Mouse (Mus musculus) neural tube, embryonic 13.5 days (tissue): Measurements from ENCODE around the gene Efna4. TPM values are rescaled to one million over a fixed set of nuclear protein-coding genes. Genes with fewer than 3 reads are reported as not detected.

Experiments used
- ATAC-seq: fragments of 200-750 bp; cut with Nextera tagmentation; 2 replicates; pipeline ENCODE4 v1.8.0; 2017; ENCODE audit warnings: low read depth, mild to moderate bottlenecking, moderate TSS enrichment, moderate library complexity
- H3K27ac ChIP-seq: fragments of 300-500 bp; sonication (generic); replicated peaks from 2 replicates; pipeline ENCODE4 v1.5.1; 2015; ENCODE audit warnings: moderate library complexity, mild to moderate bottlenecking, inconsistent platforms
- H3K27me3 ChIP-seq: fragments of 300-500 bp; sonication (generic); 2 replicates; pipeline ENCODE4 v1.6.1; 2015; ENCODE audit warnings: mild to moderate bottlenecking, inconsistent platforms
- H3K36me3 ChIP-seq: fragments of 300-500 bp; sonication (generic); 2 replicates; pipeline ENCODE4 v1.6.1; 2015; ENCODE audit warnings: mild to moderate bottlenecking, inconsistent platforms
- H3K4me1 ChIP-seq: fragments of 300-500 bp; sonication (generic); replicated peaks from 2 replicates; pipeline ENCODE4 v1.6.1; 2015; ENCODE audit warnings: inconsistent platforms
- H3K4me2 ChIP-seq: fragments of 300-500 bp; sonication (generic); 2 replicates; pipeline ENCODE4 v1.6.1; 2015; ENCODE audit warnings: inconsistent platforms, mild to moderate bottlenecking, moderate library complexity
- H3K4me3 ChIP-seq: fragments of 300-500 bp; sonication (generic); 2 replicates; pipeline ENCODE4 v1.5.1; 2015; ENCODE audit warnings: mild to moderate bottlenecking, inconsistent platforms
- H3K9ac ChIP-seq: fragments of 300-500 bp; sonication (generic); 2 replicates; pipeline ENCODE4 v1.6.1; 2015; ENCODE audit warnings: moderate library complexity, mild to moderate bottlenecking, inconsistent platforms
- H3K9me3 ChIP-seq: fragments of 300-500 bp; sonication (generic); 2 replicates; pipeline ENCODE4 v1.6.1; 2016; ENCODE audit warnings: inconsistent platforms
- WGBS: fragments of 180-500 bp; shearing (Covaris S2); methylation state at CpG from one replicate; pipeline ENCODE4 v1.1.7; 2015; 5-methylcytosine and 5-hydroxymethylcytosine counted together
- polyA plus RNA-seq: library from polyadenylated mRNA; unstranded; fragments of >200 nt; fragmentation: Nextera tagmentation; extraction: Ambion mirVana; gene quantifications from 2 replicates; pipeline ENCODE4 v1.2.1, GENCODE M21; 2015

The Efna4 gene
- polyA plus RNA-seq, 1 experiment from 2014 or later: 8.5 TPM

DNA sequence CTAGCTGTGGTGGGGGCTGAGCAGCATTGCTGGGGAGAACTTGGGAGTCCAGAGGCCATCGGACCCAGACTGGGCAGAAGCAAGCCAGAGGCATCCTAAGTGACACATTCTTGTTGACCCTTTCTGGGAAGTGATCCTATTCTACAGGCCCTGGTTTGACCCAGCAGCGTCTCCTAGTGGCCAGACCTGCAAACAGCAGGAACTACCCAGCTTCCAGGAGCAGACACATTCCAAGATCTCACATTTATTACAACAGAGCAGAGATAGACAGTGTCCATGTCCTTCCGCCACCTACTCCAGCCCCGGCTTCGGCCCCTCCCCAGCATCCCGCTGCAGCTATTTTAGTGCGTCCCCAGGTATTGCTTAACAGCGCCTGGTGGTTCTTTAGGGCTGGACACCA is 1.6 kb upstream of the Efna4 start:
- no peak for ATAC-seq
- Histone ChIP-seq H3K27me3 (no peaks in the 10 kb centered on the region), H3K4me2 (peak overlapping the region; percentile 85), H3K27ac (no peak overlapping the region), H3K9me3 (no peaks in the 10 kb centered on the region), H3K4me3 (no peak overlapping the region), H3K4me1 (peaks cover 55% of the 10 kb centered on the region), H3K36me3 (peaks cover 21% of the 10 kb centered on the region), H3K9ac (peak overlapping the region; percentile 65)
- WGBS: 24% methylated on average over 8 of the region's 8 CpGs

DNA sequence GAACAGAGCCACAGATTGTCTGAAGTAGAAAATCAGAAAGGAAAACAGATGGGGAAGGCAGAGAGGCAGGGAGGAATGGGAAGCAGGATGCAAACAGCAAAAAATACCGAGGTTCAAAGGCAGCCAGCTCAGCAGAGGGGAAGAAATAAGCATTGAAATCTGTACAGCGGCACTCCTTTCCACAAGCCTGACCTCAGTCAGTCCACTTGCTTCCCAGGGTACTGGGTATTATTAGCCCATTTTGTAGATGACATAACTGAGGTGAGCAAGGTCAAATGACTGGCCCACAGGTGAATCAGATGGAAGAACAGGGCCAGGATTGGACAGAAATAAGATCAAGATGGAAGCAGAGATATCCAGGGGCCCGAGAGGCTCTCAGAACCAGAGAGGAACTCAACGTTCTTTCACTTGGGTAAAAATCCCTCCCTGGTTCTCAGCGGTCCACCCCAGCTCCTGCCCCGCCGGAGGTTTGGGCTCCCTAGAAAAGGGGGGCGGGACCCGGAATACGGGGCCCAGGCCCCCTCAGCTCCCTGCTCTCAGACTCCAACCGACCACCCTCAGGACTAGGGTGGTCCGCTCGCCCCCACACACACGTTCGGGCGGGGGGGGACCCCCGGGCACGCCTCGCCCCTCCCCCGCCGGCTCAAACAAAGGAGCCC is 637 bp downstream of the Efna4 start:
- H3K4me3 ChIP-seq: peak overlapping the region; percentile 84
- ATAC-seq: peak; percentile 45
- H3K27ac ChIP-seq: peak overlapping the region; percentile 85
- H3K27me3 ChIP-seq: no peaks in the 10 kb centered on the region
- H3K4me2 ChIP-seq: peak overlapping the region; percentile 85
- H3K9ac ChIP-seq: peak overlapping the region; percentile 86
- peaks cover 11% of the 10 kb centered on the region for H3K36me3 ChIP-seq
- no peaks in the 10 kb centered on the region for H3K9me3 ChIP-seq
- 2% methylated on average over 21 of the region's 21 CpGs for WGBS
- peaks cover 69% of the 10 kb centered on the region for H3K4me1 ChIP-seq

DNA sequence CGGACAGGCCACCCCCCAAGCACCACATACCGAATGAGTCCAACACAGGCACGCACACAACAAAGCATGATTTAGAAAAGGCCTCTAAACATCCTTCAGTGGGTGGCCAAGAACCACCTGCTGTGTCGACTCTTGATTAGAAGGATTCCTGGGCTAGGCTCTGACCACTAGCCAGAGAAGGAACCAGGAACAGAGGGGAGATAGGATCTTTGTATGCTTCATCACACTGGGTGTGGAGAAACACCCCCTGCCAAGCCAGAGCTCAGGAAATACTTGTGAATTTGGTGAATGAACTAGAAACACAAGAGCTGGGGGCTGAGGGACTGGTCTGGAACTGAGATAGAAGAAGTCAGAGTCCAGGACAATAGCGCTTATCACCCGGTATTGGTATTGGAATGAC is 1.3 kb downstream of the Efna4 start:
- 5% methylated on average over 6 of the region's 6 CpGs for WGBS
- Histone ChIP-seq H3K9me3 (no peaks in the 10 kb centered on the region), H3K4me2 (peak overlapping the region; percentile 85), H3K4me1 (peaks cover 75% of the 10 kb centered on the region), H3K27ac (no peak overlapping the region; the same call in none of the 2 replicates), H3K27me3 (no peaks in the 10 kb centered on the region), H3K36me3 (peaks cover 11% of the 10 kb centered on the region), H3K9ac (peak overlapping the region; percentile 86), H3K4me3 (peak overlapping the region; percentile 84)
- ATAC-seq: no peak

DNA sequence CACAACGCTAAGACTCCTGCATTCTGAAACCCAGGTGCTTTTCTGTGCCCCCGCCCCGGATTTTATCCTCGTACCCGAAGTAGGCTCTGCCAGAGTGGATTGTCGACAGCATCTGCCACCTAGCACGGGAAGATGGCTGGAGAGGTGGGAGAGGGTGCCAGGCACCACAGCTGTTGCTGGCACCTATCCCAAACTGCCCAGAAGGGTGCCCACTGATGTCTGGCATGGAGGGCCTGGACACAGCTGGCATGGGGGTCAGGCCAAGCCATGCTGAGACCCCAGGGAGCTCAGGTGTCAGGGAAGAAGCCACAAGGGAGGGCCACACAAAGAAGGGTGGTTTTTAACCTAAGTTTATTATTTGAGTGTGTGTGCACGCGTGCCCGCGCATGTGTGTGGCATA is 4.8 kb downstream of the Efna4 start:
- 47% methylated on average over 11 of the region's 11 CpGs for WGBS
- no peak overlapping the region for H3K4me3 ChIP-seq
- peak overlapping the region; percentile 23; the same call in 1 of the 2 replicates for H3K9ac ChIP-seq
- H3K27me3 ChIP-seq: no peaks in the 10 kb centered on the region
- ATAC-seq: no peak
- no peaks in the 10 kb centered on the region for H3K9me3 ChIP-seq
- H3K4me1 ChIP-seq: peaks cover 71% of the 10 kb centered on the region
- peak overlapping the region; percentile 67 for H3K27ac ChIP-seq
- peaks cover 11% of the 10 kb centered on the region for H3K36me3 ChIP-seq
- no peak overlapping the region for H3K4me2 ChIP-seq

DNA sequence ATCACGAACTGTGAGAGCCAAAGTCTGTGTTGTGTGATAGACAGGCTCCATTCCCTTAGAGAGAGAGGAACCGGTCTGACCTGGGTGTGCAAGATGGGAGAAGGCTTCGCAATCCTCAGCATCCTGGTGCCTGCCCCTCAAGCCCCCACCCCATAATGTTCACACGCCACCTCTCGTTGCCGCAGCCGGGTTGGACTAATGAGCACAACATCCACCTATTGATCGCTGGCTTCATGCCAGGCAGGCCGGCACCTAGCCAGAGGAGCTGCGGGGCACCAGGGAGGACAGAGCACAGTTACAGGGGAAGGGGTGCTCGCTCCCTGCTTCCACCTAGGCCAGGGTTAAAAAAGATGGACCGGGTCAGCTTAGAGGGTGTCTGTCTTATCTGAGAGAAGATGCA is 5.4 kb downstream of the Efna4 start:
- no peaks in the 10 kb centered on the region for H3K9me3 ChIP-seq
- peak overlapping the region; percentile 23; the same call in 1 of the 2 replicates for H3K9ac ChIP-seq
- H3K4me2 ChIP-seq: no peak overlapping the region
- WGBS: 33% methylated on average over 12 of the region's 12 CpGs
- peaks cover 74% of the 10 kb centered on the region for H3K4me1 ChIP-seq
- H3K4me3 ChIP-seq: no peak overlapping the region
- no peak for ATAC-seq
- H3K36me3 ChIP-seq: peaks cover 11% of the 10 kb centered on the region
- H3K27ac ChIP-seq: peak overlapping the region; percentile 67
- no peaks in the 10 kb centered on the region for H3K27me3 ChIP-seq

DNA sequence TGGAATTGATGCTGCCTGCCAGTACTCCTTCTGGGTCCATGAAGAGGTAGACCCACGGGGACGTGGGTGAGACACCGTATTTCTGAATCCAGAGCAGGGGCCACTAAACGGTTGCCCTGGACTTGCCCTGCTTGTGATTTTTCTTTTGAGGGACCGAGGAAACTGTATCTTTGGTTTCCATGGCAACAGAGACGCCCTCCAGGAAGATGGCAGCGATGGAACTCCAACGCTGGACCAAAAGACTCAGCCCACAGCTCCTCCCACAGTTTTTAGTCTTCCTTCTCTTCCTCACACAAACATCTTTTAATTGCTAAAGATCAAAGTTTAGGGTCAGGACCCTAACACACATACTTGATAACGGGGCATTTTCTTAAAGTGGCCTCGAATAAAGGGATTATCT is 5.8 kb downstream of the Efna4 start:
- H3K27me3 ChIP-seq: no peaks in the 10 kb centered on the region
- whole genome bisulfite sequencing: 33% methylated on average over 10 of the region's 10 CpGs
- no peak overlapping the region for H3K4me3 ChIP-seq
- no peak overlapping the region for H3K9ac ChIP-seq
- H3K4me1 ChIP-seq: peaks cover 74% of the 10 kb centered on the region
- peaks cover 11% of the 10 kb centered on the region for H3K36me3 ChIP-seq
- peak overlapping the region; percentile 67 for H3K27ac ChIP-seq
- no peaks in the 10 kb centered on the region for H3K9me3 ChIP-seq
- no peak overlapping the region for H3K4me2 ChIP-seq
- ATAC-seq: no peak

DNA sequence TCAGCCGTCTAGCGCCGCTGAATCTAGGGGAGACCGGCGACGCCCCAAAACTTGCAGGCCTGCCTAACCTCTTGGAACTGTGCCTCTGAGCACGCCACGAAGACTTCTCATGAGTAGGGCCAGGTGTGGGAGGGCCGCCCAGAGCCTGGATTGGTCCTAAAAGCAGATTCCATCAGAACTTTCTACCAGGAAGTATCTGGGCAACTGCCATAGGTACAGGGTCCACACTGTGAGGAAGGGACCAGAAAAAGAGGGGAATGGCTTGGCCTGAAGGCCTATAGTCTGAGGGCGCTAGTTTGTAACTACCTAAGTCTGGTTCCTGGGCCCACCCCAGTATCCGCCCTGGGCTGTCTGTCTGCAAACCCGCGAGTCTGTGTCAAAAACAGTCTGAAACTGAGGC is 6.3 kb downstream of the Efna4 start:
- Histone ChIP-seq H3K4me2 (no peak overlapping the region), H3K4me3 (no peak overlapping the region), H3K9me3 (no peaks in the 10 kb centered on the region), H3K4me1 (peaks cover 72% of the 10 kb centered on the region), H3K9ac (no peak overlapping the region), H3K36me3 (peaks cover 11% of the 10 kb centered on the region), H3K27ac (no peak overlapping the region; the same call in 1 of the 2 replicates), H3K27me3 (no peaks in the 10 kb centered on the region)
- no peak for ATAC-seq
- WGBS: 73% methylated on average over 13 of the region's 13 CpGs

DNA sequence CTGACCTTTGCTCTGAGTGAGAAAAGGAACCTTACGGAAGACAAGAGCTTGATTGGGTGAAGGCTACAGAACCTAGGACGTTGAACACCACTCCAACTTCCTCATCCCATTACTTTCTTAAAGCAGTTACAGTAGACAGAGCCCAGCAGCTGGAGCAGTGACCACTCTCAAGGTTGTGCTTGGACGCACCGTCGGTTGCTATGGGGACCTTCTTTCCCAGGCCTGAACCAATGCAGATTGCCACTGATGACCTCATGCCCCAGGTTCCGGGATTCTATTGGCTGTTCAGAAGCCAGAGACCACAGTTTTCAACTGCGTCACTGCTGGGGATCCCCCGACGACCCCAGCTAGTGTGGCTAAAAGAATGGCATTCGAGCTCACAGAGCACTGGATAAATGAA is 6.9 kb downstream of the Efna4 start:
- WGBS: 18% methylated on average over 10 of the region's 10 CpGs
- no peak overlapping the region for H3K9ac ChIP-seq

DNA sequence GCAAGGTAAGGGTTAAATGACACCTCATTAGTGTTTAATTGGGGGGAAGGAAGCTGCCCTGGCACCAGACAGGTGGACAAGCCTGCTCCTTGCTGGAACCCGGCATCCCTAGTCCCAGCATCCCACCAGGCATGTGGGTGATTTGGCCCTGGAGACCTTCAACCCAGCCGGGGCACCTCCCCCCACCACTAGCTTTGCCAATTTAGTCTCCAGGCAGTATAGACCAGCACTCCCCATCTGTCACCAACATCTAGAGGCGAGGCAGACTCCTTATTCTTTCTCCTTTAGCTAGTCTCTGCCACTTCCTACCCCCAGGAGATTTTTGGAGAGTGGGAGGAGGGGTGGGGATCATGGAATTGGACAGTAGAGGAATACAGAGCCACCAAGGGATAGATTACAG is 7.5 kb downstream of the Efna4 start:
- Histone ChIP-seq H3K27ac (peak overlapping the region; percentile 28; the same call in 1 of the 2 replicates), H3K9ac (no peak overlapping the region), H3K4me2 (no peak overlapping the region), H3K4me3 (no peak overlapping the region), H3K9me3 (no peaks in the 10 kb centered on the region), H3K36me3 (peaks cover 11% of the 10 kb centered on the region), H3K27me3 (no peaks in the 10 kb centered on the region), H3K4me1 (peaks cover 60% of the 10 kb centered on the region)
- 24% methylated on average over 3 of the region's 3 CpGs for WGBS
- no peak for ATAC-seq

More for the DNA sequence above, 6.9 kb downstream of the Efna4 start:
- H3K36me3 ChIP-seq: peaks cover 11% of the 10 kb centered on the region
- no peak overlapping the region for H3K27ac ChIP-seq
- no peaks in the 10 kb centered on the region for H3K27me3 ChIP-seq
- H3K4me2 ChIP-seq: no peak overlapping the region
- peaks cover 66% of the 10 kb centered on the region for H3K4me1 ChIP-seq
- ATAC-seq: no peak
- no peak overlapping the region for H3K4me3 ChIP-seq
- no peaks in the 10 kb centered on the region for H3K9me3 ChIP-seq

DNA sequence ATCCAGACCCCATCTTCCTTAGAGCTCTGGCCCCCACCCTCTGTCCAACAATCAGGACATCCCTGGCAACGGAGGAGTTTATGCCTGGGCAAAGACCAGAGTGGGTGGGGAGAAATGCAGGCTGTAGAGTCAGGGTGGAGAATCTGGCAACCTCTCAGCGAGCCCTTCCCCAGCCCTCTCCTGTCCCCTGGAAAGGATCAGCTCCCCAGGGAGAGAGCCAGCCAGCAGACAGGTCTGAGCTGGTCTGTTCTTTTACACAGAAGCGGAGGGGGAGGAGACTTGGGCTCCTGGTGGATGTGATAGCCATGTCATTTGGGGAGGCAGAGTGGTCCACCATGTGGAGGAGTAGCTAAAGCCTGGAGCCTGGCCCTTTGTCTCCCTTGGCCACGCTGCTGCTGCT is 9.2 kb downstream of the Efna4 start:
- peak overlapping the region; percentile 10 for H3K27ac ChIP-seq
- no peak overlapping the region; the same call in 1 of the 2 replicates for H3K9ac ChIP-seq
- peaks cover 57% of the 10 kb centered on the region for H3K4me1 ChIP-seq
- peak; percentile 17; the same call in 1 of the 2 replicates for ATAC-seq
- H3K4me2 ChIP-seq: no peak overlapping the region
- H3K4me3 ChIP-seq: no peak overlapping the region
- H3K36me3 ChIP-seq: no peaks in the 10 kb centered on the region; the same call in 1 of the 2 replicates
- H3K27me3 ChIP-seq: no peaks in the 10 kb centered on the region
- H3K9me3 ChIP-seq: no peaks in the 10 kb centered on the region
- WGBS: 13% methylated on average over 4 of the region's 4 CpGs

DNA sequence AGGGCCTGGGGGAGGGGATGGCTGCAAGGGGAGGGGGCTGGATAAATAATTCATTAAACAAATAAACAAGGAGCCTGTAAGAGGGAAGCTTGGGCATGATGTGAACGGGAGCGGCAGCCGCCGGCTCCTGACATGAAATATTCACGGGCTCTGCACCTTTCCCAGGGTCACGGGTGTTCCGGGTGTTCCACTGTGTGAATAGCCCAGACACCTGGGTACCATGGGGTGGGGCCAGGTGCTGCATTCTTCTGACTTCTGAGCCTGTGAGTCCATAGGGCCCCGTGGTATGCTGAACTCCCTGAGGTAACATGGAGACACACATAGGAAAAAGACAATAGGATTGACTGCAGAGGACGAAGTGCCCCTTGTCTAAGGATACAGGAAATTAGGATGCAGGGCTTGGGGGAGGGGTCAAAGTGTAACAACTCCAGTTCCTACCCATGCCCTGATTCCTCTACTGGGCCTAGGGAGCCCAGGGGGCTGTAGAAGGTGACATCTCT is 10.4 kb downstream of the Efna4 start:
- WGBS: 13% methylated on average over 9 of the region's 9 CpGs
- peak overlapping the region; percentile 50; the same call in 1 of the 2 replicates for H3K9ac ChIP-seq
- H3K36me3 ChIP-seq: no peaks in the 10 kb centered on the region
- no peaks in the 10 kb centered on the region for H3K9me3 ChIP-seq
- H3K27ac ChIP-seq: peak overlapping the region; percentile 74
- H3K4me3 ChIP-seq: no peak overlapping the region
- H3K4me2 ChIP-seq: peak overlapping the region; percentile 32
- no peaks in the 10 kb centered on the region for H3K27me3 ChIP-seq
- H3K4me1 ChIP-seq: peaks cover 52% of the 10 kb centered on the region
- peak; percentile 2; the same call in 1 of the 2 replicates for ATAC-seq

DNA sequence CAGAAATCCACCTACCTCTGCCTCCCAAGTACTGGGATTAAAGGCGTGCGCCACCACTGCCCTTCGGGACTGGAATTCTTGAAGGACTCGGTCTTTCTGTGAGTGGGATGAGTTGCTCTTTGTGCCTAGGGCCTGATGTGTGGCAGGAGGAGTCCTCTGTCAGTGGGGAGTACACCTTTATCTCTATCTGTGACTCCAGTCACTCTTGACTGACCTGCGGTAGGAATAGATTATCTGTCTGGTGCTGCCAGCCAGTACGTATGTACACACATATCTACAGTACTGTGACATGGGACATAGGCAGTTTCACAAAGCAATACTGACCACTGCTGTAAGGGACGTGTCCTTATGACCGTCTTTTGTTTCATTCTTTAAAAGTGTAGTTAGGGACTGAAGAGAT is 11.9 kb downstream of the Efna4 start:
- ATAC-seq: no peak

More for the DNA sequence above, 11.9 kb downstream of the Efna4 start:
- H3K4me2 ChIP-seq: no peak overlapping the region
- 92% methylated on average over 8 of the region's 8 CpGs for WGBS
- no peaks in the 10 kb centered on the region for H3K36me3 ChIP-seq
- peaks cover 52% of the 10 kb centered on the region for H3K4me1 ChIP-seq
- no peak overlapping the region for H3K9ac ChIP-seq
- no peak overlapping the region for H3K4me3 ChIP-seq
- no peaks in the 10 kb centered on the region for H3K27me3 ChIP-seq
- H3K27ac ChIP-seq: no peak overlapping the region
- H3K9me3 ChIP-seq: no peaks in the 10 kb centered on the region
